Mouse (Mus musculus): ENCODE measurements around the gene Mrps34.

The Mrps34 gene

GRCm38 (mm10) chr17:24894995-24895547 lies at the start of gene Mrps34, which contains the start of gene Eme2:
Gene Mrps34 (plus strand): TSS chr17:24895116.
Gene Eme2 (minus strand): TSS chr17:24895087.
- peak; percentile 91 for DNase-seq (ENCODE audit: low read depth)

- DNase-seq (ENCODE audit: low read depth) = no peak
Measured at GRCm38 (mm10) chr17:24847386-24847785, 47.5 kb upstream of the Mrps34 start.

- DNase-seq (ENCODE audit: low read depth) = no peak
Measured at GRCm38 (mm10) chr17:24848600-24849031, 46.3 kb upstream of the Mrps34 start.

- DNase-seq (ENCODE audit: low read depth) = no peak
Measured at GRCm38 (mm10) chr17:24849733-24850064, 45.2 kb upstream of the Mrps34 start.

GRCm38 (mm10) chr17:24850065-24850772 lies 44.7 kb upstream of the Mrps34 start, which contains the start of gene Fahd1:
Gene Fahd1 (minus strand): TSS chr17:24850364.
- peak; percentile 97 for DNase-seq (ENCODE audit: low read depth)

GRCm38 (mm10) chr17:24850773-24851127 lies 44.2 kb upstream of the Mrps34 start:
- no peak for DNase-seq (ENCODE audit: low read depth)

- DNase-seq (ENCODE audit: low read depth) = no peak
Measured at GRCm38 (mm10) chr17:24851381-24852125, 43.4 kb upstream of the Mrps34 start.

- DNase-seq (ENCODE audit: low read depth) = peak; percentile 79
Measured at GRCm38 (mm10) chr17:24855838-24856464, 39.0 kb upstream of the Mrps34 start.

- DNase-seq (ENCODE audit: low read depth) = no peak
Measured at GRCm38 (mm10) chr17:24856589-24856988, 38.3 kb upstream of the Mrps34 start.

- no peak for DNase-seq (ENCODE audit: low read depth)
Measured at GRCm38 (mm10) chr17:24857831-24858470, 37.0 kb upstream of the Mrps34 start.

GRCm38 (mm10) chr17:24858967-24859366 lies 35.9 kb upstream of the Mrps34 start:
- DNase-seq (ENCODE audit: low read depth) = no peak

- no peak for DNase-seq (ENCODE audit: low read depth)
Measured at GRCm38 (mm10) chr17:24860076-24860475, 34.8 kb upstream of the Mrps34 start.

- DNase-seq (ENCODE audit: low read depth) = no peak
Measured at GRCm38 (mm10) chr17:24861785-24862184, 33.1 kb upstream of the Mrps34 start.

GRCm38 (mm10) chr17:24865776-24866175 lies 29.1 kb upstream of the Mrps34 start, which contains the start of gene Igfals:
Gene Igfals (plus strand): TSS chr17:24865997.
- DNase-seq (ENCODE audit: low read depth) = no peak

GRCm38 (mm10) chr17:24867914-24868313 lies 27.0 kb upstream of the Mrps34 start:
- no peak for DNase-seq (ENCODE audit: low read depth)

GRCm38 (mm10) chr17:24873695-24874404 lies 21.1 kb upstream of the Mrps34 start:
- no peak for DNase-seq (ENCODE audit: low read depth)

- no peak for DNase-seq (ENCODE audit: low read depth)
Measured at GRCm38 (mm10) chr17:24874405-24874745, 20.5 kb upstream of the Mrps34 start.

- no peak for DNase-seq (ENCODE audit: low read depth)
Measured at GRCm38 (mm10) chr17:24874989-24875388, 19.9 kb upstream of the Mrps34 start.

- DNase-seq (ENCODE audit: low read depth) = no peak
Measured at GRCm38 (mm10) chr17:24877336-24878116, 17.4 kb upstream of the Mrps34 start.

GRCm38 (mm10) chr17:24878117-24878397 lies 16.9 kb upstream of the Mrps34 start:
- DNase-seq (ENCODE audit: low read depth) = no peak

GRCm38 (mm10) chr17:24878531-24878930 lies 16.4 kb upstream of the Mrps34 start:
- DNase-seq (ENCODE audit: low read depth) = no peak

Data from NIH3T3 (cell line).